Mouse (Mus musculus) adrenal gland, adult 18-20 months (tissue): ENCODE measurements around the gene Lrrc15. TPM values are rescaled to one million over a fixed set of nuclear protein-coding genes. Genes with fewer than 3 reads are reported as not detected.

Source experiments
- DNase-seq, 2 experiments: peaks; one replicate each; pipeline ENCODE4 v3.0.0; 2021 to 2022; ENCODE audit warnings: low spot score in 2 of 2
- long read RNA-seq, 2 experiments: library from polyadenylated mRNA; stranded (forward); transcript quantifications; one replicate each; pipeline ENCODE4 v2.0.0; 2021
- total RNA-seq, 2 experiments: library from RNA; stranded (reverse); gene quantifications; 1 replicate in 1 of 2; 2 replicates in 1 of 2; pipeline ENCODE4 v1.2.3; 2021

The Lrrc15 gene
- under 1 TPM; 0.07 to 0.13 TPM for total RNA-seq
- long read RNA-seq, experiment 1 = 0 reads
- long read RNA-seq, experiment 2 = 0 reads

- DNase-seq = no peak
Observed at GRCm38 (mm10) chr16:30282844-30283495, at the start of gene Lrrc15. TSS of gene Lrrc15 (minus strand) at chr16:30283256.

- no peak for DNase-seq
Observed at GRCm38 (mm10) chr16:30314236-30314635, 31.2 kb upstream of the Lrrc15 start.

GRCm38 (mm10) chr16:30310647-30311046 lies 27.6 kb upstream of the Lrrc15 start, which contains the start of gene Gp5:
TSS of gene Gp5 (minus strand) at chr16:30310779.
- DNase-seq = no peak

- no peak for DNase-seq
Observed at GRCm38 (mm10) chr16:30310171-30310515, 27.1 kb upstream of the Lrrc15 start.

- no peak for DNase-seq
Observed at GRCm38 (mm10) chr16:30309395-30310170, 26.5 kb upstream of the Lrrc15 start.

DNA sequence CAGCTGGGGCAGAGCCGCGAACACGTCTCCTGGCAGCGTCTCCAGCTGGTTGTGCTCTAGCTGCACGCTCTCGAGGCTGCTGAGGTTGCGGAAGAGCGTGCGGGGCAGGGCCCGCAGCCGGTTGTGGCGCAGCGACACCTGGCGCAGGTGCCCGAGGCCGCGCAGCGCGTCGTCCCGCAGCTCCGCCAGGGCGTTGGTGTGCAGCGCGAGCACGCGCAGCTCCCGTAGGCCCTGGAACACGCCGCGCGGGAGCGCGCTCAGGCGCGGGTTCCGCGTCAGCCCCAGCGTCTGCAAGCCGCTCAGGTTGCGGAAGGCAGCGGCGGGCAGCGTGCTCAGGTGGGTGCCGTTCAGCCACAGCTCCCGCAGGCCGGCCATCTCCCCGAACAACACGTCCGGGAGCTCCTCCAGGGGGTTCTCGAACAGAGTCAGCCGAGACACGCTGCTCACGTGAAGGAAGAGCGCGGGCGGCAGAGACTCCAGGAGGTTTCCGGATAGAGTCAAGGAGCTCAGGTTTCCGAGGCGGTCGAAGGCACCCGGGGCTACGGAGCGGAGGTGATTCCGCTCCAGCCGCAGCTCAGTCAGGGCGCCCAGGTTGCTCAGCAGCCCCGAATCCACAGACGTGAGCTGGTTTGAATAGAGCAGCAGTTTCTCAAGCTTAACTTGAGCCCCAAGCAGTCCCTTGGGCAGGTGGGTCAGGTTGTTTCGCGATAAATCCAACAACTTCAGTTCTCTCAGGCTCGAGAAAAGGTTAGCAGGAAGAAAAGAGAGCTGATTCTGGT lies 25.7 kb upstream of the Lrrc15 start:
- peak; percentile 14 to 31 for DNase-seq

- DNase-seq = peak in 1 of 2 experiments; percentile 3
Observed at GRCm38 (mm10) chr16:30307961-30308615, 25.0 kb upstream of the Lrrc15 start.

DNA sequence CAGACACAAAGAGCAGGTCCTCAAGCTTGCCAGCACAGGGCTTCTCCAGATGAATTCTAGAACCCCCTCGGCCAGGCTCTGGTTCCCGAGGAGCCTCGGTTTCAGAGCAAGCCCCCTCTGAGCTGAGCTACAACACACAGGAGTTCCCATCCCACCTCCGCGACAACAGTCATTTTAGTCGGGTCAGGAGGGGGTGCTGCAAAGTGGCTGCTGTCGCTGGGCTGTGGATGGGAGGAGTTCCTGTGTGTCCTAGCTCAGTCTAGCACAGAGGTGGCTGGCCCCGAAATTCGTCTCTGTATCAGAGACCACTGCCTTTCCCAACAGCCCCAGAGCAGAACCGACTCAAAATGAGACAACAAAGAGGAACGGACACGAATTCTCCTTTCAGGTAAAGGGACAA lies 24.2 kb upstream of the Lrrc15 start:
- DNase-seq = no peak

DNA sequence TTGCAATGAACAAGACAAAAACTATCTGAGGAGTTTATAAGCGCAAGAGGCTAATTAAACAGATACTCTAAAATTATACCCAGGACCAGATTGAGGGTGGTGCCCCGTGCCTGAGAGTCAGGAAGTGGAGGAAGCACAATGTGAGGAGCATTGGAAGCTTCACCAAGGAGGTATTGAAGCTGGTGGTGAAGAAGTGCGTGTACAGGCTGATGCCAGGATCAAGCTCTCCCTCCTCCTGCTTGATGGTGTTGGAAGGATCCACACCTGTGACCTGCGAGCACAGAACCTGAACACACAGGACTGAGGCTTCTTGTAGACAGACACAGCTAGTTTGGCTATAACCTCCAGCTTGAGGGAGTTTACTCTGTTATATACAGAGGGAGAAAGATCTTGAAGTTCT lies 23.0 kb upstream of the Lrrc15 start:
- no peak for DNase-seq

GRCm38 (mm10) chr16:30304236-30304635 lies 21.2 kb upstream of the Lrrc15 start:
- no peak for DNase-seq

- no peak for DNase-seq
Observed at GRCm38 (mm10) chr16:30303411-30303810, 20.4 kb upstream of the Lrrc15 start.

GRCm38 (mm10) chr16:30302686-30303085 lies 19.6 kb upstream of the Lrrc15 start:
- DNase-seq = no peak

GRCm38 (mm10) chr16:30299711-30300277 lies 16.7 kb upstream of the Lrrc15 start:
- DNase-seq = no peak

DNA sequence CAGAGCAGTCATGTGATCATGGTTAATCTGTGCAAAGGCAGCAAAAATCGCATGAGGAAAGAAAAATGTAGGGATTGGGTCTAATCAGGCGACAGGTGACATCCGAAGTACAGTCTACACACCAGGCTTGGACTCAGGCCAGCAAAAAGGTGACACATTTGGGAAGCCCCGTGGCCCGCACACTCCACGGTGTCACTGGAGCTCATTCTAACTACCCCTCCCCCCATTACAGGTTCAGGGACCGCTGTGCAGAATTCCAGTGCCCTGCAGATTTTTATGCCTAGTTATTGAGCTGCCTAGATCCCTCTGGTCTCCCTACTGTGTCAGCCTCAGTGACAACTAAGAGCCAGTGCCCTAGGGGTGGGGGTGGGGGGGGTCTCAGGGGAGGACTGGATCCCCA lies 14.4 kb upstream of the Lrrc15 start:
- DNase-seq = no peak

DNA sequence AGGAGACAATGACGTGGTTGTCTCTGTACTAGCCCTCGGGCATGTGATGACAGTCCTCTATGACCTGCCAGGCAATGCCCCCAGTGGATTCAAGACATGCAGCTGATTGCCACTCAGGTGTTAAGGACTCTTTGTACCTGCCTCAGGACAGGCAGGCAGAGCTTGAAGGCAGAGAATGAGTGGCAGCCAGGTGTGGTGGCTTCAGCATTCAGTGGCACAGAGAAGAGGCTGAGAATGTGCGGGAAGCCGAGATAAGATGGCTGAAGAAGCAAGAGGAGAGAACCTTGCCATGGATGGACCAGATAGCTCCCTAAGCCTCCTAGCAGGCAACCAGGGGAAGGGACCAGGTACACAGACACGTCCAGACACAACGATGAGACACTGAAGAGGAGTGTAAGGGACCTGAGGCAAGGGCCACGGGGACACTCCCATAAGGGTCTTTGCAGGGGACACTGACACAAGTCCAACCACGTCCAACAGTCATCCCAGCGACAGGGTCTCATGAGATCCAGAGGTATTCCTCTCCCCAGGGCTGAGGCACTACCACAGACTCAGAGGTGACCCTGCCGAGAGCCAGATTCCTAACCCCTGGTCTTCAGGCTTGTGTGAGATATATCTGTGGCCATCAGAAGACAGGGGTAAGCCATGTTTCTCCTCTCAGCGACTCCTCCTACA lies 13.7 kb upstream of the Lrrc15 start:
- no peak for DNase-seq

DNA sequence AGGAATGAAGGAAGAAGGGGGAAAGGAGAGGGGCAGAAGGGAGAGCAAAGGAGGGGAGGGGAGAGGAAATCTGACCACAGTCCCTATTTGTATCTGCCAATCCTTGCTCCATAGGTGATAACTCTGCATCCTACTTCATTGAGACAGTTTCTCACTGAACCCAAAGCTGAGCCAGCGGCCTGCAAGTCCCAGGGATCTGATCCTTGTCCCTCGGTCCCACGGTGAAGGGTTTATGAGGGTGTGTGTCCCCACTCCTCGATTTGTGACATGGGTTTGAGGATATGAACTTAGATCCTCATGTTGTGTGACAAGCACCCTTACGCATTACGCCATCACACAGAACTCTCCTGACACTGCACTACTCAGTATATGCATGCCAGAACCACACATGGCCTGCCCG lies 12.1 kb upstream of the Lrrc15 start:
- DNase-seq = no peak

DNA sequence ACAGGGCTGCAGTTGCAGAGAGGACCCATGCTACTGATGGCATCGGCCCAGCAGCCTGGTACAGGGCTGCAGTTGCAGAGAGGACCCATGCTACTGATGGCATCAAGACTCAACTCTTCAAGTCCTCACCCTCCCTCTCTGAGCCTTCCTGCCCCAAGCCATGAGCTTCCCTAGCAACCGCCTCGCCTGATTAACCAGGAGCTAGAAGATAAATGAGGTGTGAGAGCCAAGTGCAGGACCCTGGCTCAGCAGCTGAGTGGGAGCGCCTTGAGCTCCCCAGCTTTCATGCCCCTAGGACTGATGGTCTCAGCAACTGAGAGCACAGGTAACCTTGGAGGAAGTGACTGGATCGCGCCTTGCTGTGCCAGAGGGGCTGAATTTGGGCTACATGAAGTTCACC lies 7.4 kb upstream of the Lrrc15 start:
- DNase-seq = no peak

DNA sequence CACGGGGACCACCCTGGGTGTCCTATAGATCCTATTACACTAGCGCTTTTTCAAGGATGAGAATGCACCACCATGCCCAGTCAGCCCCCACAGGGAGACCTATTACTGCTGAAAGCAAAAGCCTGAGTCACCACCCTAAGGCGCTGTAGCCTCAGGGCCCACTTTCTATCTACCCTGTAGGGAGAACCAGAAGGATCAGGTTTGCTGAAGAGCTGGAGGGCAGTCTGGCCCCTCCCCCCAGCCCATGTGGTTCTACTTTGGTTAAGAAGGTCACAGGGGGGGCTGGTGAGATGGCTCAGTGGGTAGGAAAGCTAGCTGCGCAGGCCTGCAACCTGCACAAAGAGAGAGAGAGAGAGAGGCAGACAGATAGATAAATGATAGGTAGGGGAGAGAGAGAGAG lies 2.6 kb upstream of the Lrrc15 start:
- no peak for DNase-seq

DNA sequence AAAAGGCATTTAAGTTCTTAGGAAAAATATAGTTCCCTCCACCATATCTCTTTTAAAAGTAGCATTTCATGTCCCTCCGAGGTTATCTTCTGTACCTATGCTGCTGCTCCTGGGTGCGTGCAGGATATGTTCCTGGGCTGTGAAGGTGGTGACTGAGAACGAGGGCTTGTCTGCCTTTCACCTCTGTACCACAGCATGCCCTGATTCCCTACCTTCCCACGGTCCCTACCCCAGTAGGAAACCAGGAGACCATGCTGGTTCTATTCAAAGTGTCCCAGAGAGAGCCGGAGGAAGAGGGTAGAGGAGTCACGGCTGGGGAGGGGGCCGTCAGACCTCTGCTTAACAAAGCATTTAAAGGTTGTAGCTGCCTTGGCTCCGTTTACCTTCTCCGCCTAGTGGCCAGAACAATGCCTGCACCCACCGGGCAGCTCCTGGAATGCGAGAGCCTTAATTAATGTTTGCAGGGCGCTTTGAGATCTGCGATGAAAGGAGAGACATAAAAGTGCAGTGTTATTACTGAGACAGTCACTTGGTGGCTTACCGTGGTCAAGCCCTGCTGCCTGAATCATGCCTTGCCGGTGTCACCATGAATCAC lies 784 bp upstream of the Lrrc15 start:
- no peak for DNase-seq

DNA sequence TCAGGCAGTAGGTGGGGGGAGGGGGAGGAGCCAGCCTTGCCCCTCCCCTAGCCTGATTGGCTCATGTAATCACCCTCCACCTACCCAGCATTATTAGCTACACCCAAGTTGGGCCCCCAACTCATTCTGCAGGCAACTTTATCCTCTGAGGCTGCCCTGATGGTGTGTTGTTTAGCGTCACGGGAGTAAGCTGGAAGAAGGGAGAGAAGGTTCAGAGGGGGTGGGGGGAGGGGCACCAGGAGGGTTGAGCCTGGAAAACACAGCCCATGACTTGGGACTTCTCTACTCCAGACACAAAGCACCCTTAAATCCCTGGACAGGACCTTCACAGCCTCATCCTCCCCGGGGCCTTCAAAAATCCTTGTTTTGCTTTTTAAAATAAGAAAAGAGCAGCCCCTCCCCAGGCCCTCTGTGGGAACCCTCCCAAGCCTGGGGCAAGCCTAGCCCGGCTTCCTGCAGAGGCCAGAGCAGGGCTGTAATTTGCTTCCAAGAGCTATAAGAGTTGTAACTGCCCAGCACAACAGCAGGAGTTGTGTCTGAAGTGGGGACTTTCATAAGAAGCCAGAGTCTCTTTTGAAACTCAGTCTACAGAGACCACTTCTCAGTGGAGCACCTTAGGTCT lies 2.3 kb downstream of the Lrrc15 start:
- DNase-seq = no peak
